Mouse (Mus musculus) ES-Bruce4 (cell line): ENCODE measurements around the gene Bcs1l. TPM values are rescaled to one million over a fixed set of nuclear protein-coding genes. Genes with fewer than 3 reads are reported as not detected.
A peak's percentile ranks its signal among the peaks of the same experiment; 100 is the strongest.

Source experiments
- H3K27ac ChIP-seq: 2 replicates; pipeline ENCODE4 v1.5.1; 2012; ENCODE audit warnings: low read length, inconsistent platforms; ENCODE audit not compliant: insufficient read depth
- H3K27me3 ChIP-seq: 2 replicates; pipeline ENCODE4 v1.6.1; 2012; ENCODE audit warnings: mild to moderate bottlenecking, low read length, inconsistent platforms; ENCODE audit not compliant: control insufficient read depth, poor library complexity, insufficient read depth, severe bottlenecking
- H3K36me3 ChIP-seq: 2 replicates; pipeline ENCODE4 v1.6.1; 2012; ENCODE audit warnings: inconsistent platforms, mild to moderate bottlenecking, low read length, moderate library complexity; ENCODE audit not compliant: control insufficient read depth, poor library complexity, insufficient read depth, severe bottlenecking
- H3K4me1 ChIP-seq: one replicate; pipeline ENCODE4 v1.8.1; 2011; ENCODE audit warnings: low read length; ENCODE audit not compliant: control insufficient read depth, insufficient read depth
- H3K4me3 ChIP-seq: 2 replicates; pipeline ENCODE4 v1.5.1; 2011; ENCODE audit warnings: low read depth, mild to moderate bottlenecking, low read length
- H3K9ac ChIP-seq: 2 replicates; pipeline ENCODE4 v1.6.1; 2012; ENCODE audit warnings: low read depth, mild to moderate bottlenecking, inconsistent platforms; ENCODE audit not compliant: poor library complexity, severe bottlenecking
- H3K9me3 ChIP-seq: replicated peaks from 2 replicates; pipeline ENCODE4 v1.6.1; 2012; ENCODE audit warnings: mild to moderate bottlenecking, low read length, inconsistent platforms; ENCODE audit not compliant: control insufficient read depth, poor library complexity, insufficient read depth, severe bottlenecking
- CTCF ChIP-seq: IDR thresholded peaks from one replicate; pipeline ENCODE4 v1.8.1; 2011; ENCODE audit warnings: low read depth, low read length
- EP300 ChIP-seq: IDR thresholded peaks from 2 replicates; pipeline ENCODE4 v1.6.1; 2011; ENCODE audit warnings: low read depth, low read length; ENCODE audit not compliant: insufficient read depth
- POLR2A ChIP-seq: IDR thresholded peaks from one replicate; pipeline ENCODE4 v1.8.1; 2011; ENCODE audit warnings: low read length; ENCODE audit not compliant: insufficient read depth
- polyA plus RNA-seq: library from polyadenylated mRNA; stranded (reverse); fragments of >200 nt; gene quantifications from 2 replicates; pipeline ENCODE4 v1.2.4, GENCODE M21; 2011; ENCODE audit warnings: low read depth; ENCODE audit not compliant: missing spikeins, insufficient read depth, insufficient read length

Bcs1l gene
- polyA plus RNA-seq, 1 experiment = 22.3 TPM

DNA sequence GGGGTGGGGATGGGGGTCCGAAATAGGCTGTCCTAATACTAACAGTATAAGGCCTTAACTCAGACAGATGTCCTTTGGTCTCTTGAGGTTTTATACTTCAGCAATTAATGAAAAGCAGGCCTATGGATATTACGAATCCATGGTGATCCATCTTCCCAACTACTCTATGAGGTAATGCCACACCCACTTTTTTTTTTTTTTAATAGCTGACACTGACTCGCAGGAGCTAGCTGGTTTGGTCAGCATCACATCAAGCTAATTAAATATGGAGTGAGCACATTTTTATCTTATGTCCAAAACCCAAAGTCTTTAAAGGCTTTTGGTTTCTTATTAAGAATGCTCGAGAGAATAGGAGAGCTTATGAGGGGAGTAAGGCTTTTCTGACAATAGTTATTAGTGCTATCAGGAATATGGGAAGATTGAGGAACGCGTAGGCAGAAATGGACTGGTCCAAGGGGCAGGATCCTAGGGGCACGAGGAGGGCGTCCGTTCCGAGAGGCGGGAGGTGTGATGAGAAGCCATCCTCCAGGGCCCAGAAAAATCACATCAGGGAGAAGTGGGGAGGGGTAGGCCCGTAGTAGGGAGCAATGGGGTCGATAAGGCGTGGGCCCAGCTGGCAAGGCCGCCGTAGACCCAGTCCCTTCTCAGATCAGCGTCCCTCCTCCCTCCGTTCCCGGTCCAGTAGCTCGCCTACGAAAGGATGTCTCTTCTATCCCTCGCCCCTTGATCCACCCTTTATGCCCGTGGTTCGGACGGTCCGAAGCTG lies 12.6 kb downstream of the Bcs1l start:
- Histone ChIP-seq H3K27ac (no peak overlapping the region), H3K36me3 (peaks cover 20% of the 10 kb centered on the region), H3K27me3 (no peaks in the 10 kb centered on the region), H3K4me3 (peak overlapping the region; percentile 99), H3K9ac (peak overlapping the region; percentile 64), H3K9me3 (no peaks in the 10 kb centered on the region), H3K4me1 (no peaks in the 10 kb centered on the region)
- TF ChIP-seq CTCF (no peak), EP300 (no peak), POLR2A (no peak)

- Histone ChIP-seq H3K9me3 (no peaks in the 10 kb centered on the region), H3K9ac (peak within 1 kb of the TSS; percentile 64), H3K4me3 (peak within 1 kb of the TSS; percentile 99), H3K36me3 (peaks cover 16% of the 10 kb centered on the region), H3K27me3 (no peaks in the 10 kb centered on the region), H3K4me1 (no peaks in the 10 kb centered on the region), H3K27ac (no peak within 1 kb of the TSS)
- TF ChIP-seq POLR2A = peak; percentile 92
- TF ChIP-seq EP300 = no peak
Observed at GRCm38 (mm10) chr1:74601267-74601962, 13.3 kb downstream of the Bcs1l start, which contains the start of the genes Rnf25 and Stk36. TSS of gene Rnf25 (minus strand) at chr1:74601397. TSS of gene Stk36 (plus strand) at chr1:74601445.

DNA sequence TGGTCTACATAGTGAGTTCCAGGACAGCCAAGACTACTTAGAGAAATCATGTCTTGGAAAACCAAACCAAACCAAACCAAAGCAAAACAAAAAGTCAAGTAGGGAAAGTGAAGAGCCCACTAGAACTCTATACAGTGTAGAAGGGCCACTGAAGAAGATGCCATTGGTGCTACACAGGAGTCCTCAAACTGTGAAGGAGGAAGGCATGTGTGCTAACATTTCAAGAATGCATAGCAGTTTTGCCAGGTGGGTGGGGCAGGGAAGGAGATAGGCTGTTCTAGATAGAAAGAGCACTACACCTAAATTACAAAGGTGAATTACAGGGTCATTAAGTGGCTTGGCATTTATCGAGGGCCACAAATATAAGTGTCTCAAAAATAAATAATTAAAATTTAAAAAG lies 36.1 kb downstream of the Bcs1l start:
- no peak overlapping the region for H3K9ac ChIP-seq

DNA sequence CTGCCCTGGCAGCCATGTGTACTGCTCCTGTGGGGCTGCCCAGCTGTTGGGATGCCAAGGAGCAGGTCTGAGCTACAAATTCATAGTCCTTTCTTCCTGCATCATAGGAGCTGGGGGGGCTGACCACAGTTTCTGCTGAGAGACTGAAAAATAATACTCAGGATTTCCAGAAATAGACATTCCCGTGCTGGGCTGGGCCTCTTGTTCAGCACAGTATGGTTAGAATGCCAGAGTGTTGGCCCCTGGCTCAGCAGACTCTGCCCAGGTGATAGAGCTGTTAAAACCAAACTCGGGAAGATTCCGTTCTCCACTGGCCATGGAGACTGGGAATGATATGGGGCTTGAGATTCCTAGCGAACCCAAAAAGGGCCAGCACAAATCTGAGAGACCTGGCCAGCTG lies 38.0 kb downstream of the Bcs1l start:
- Histone ChIP-seq H3K27me3 (no peaks in the 10 kb centered on the region), H3K4me1 (no peaks in the 10 kb centered on the region), H3K27ac (no peak overlapping the region), H3K9ac (no peak overlapping the region), H3K4me3 (no peak overlapping the region), H3K36me3 (no peaks in the 10 kb centered on the region), H3K9me3 (no peaks in the 10 kb centered on the region)
- no peak for TF ChIP-seq CTCF
- no peak for TF ChIP-seq EP300
- no peak for TF ChIP-seq POLR2A

More for the DNA sequence above, 36.1 kb downstream of the Bcs1l start:
- Histone ChIP-seq H3K36me3 (no peaks in the 10 kb centered on the region), H3K27me3 (no peaks in the 10 kb centered on the region), H3K4me1 (no peaks in the 10 kb centered on the region), H3K9me3 (no peaks in the 10 kb centered on the region), H3K4me3 (no peak overlapping the region), H3K27ac (no peak overlapping the region)
- no peak for TF ChIP-seq EP300
- TF ChIP-seq CTCF = no peak
- TF ChIP-seq POLR2A = no peak

GRCm38 (mm10) chr1:74628001-74628400 lies 39.9 kb downstream of the Bcs1l start:
- no peaks in the 10 kb centered on the region for H3K36me3 ChIP-seq
- no peak overlapping the region for H3K9ac ChIP-seq
- TF ChIP-seq EP300 (no peak), POLR2A (no peak), CTCF (no peak)
- no peaks in the 10 kb centered on the region for H3K9me3 ChIP-seq
- no peak overlapping the region for H3K27ac ChIP-seq
- H3K27me3 ChIP-seq = no peaks in the 10 kb centered on the region
- H3K4me1 ChIP-seq = no peaks in the 10 kb centered on the region
- H3K4me3 ChIP-seq = no peak overlapping the region

GRCm38 (mm10) chr1:74632734-74633133 lies 44.6 kb downstream of the Bcs1l start:
- H3K36me3 ChIP-seq = no peaks in the 10 kb centered on the region
- no peaks in the 10 kb centered on the region for H3K4me1 ChIP-seq
- H3K27ac ChIP-seq = no peak overlapping the region
- no peak overlapping the region for H3K4me3 ChIP-seq
- TF ChIP-seq CTCF = no peak
- no peak for TF ChIP-seq POLR2A
- TF ChIP-seq EP300 = no peak
- no peaks in the 10 kb centered on the region for H3K27me3 ChIP-seq
- no peaks in the 10 kb centered on the region for H3K9me3 ChIP-seq
- no peak overlapping the region for H3K9ac ChIP-seq

Other genes with a start within 250 kb of the Bcs1l start
- gene Catip, start 226.2 kb upstream of the Bcs1l start, polyA plus RNA-seq = 0.75 TPM in 1 of 2 replicates, not detected in the other
- 0.94 and 1.5 TPM in 2 replicates for gene Slc11a1, start 213.1 kb upstream of the Bcs1l start, polyA plus RNA-seq
- 28.6 and 33.6 TPM in 2 replicates for gene Ctdsp1, start 196.8 kb upstream of the Bcs1l start, polyA plus RNA-seq
- 0.61 TPM in 2 replicates for gene Vil1, start 178.9 kb upstream of the Bcs1l start, polyA plus RNA-seq
- gene Cnot9, start 82.2 kb upstream of the Bcs1l start, polyA plus RNA-seq = 93.1 and 99.8 TPM in 2 replicates
- 1.8 and 2.9 TPM in 2 replicates for gene Plcd4, start 45.4 kb upstream of the Bcs1l start, polyA plus RNA-seq
- 52.1 and 52.8 TPM in 2 replicates for gene Usp37, start 44.0 kb upstream of the Bcs1l start, polyA plus RNA-seq
- gene Zfp142, start within 50 bp of the Bcs1l start, polyA plus RNA-seq = 15.9 and 20.0 TPM in 2 replicates
- 39.6 and 40.4 TPM in 2 replicates for gene Rnf25, start 13.1 kb downstream of the Bcs1l start, polyA plus RNA-seq
- gene Stk36, start 13.2 kb downstream of the Bcs1l start, polyA plus RNA-seq = 4.8 and 6.2 TPM in 2 replicates
- gene Ttll4, start 73.5 kb downstream of the Bcs1l start, polyA plus RNA-seq = 123 and 129 TPM in 2 replicates
- gene Cyp27a1, start 125.3 kb downstream of the Bcs1l start, polyA plus RNA-seq = 1.9 and 2.5 TPM in 2 replicates
- 0.21 and 0.23 TPM in 2 replicates for gene Prkag3, start 160.9 kb downstream of the Bcs1l start, polyA plus RNA-seq
- 5.0 and 5.6 TPM in 2 replicates for gene Wnt6, start 183.6 kb downstream of the Bcs1l start, polyA plus RNA-seq
- gene Wnt10a, start 203.2 kb downstream of the Bcs1l start, polyA plus RNA-seq = 0.79 and 0.81 TPM in 2 replicates